Mouse (Mus musculus): Measurements from ENCODE around the gene Fbln1. TPM values are rescaled to one million over a fixed set of nuclear protein-coding genes. Genes with fewer than 3 reads are reported as not detected.

Fbln1 gene
- polyA plus RNA-seq, 1 experiment: not detected

DNA sequence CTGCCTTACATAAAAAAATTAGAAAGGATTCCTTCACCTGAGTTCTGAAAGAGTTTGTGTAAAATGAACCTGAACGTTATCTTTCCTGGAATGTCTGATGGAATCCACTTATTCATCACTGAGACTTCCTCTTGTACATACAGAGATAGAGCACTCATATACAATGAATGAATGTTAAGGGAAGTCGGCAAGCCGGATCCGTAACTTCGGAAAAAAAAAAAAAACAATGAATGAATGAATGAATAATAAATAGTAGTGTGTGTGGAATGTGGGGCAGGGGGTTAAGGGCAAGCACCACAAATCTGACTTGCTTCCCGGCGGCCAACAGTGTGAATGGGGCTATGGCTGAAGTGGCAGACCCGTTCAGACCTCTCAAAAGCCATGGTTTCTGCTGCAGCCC, 28.2 kb upstream of the Fbln1 start:
- TF ChIP-seq CTCF (IDR thresholded peaks at IDR 0.05; ENCODE audit: low read depth, low read length) (no peak), POLR2A (IDR thresholded peaks at IDR 0.05; ENCODE audit: borderline replicate concordance, low read depth, low read length) (no peak)
- Histone ChIP-seq H3K4me1 (ENCODE audit: control insufficient read depth, insufficient read depth, low read length) (no peaks in the 10 kb centered on the region), H3K27ac (ENCODE audit: insufficient read depth, low read depth, low read length) (no peak overlapping the region), H3K4me3 (ENCODE audit: insufficient read depth, low read length) (no peak overlapping the region)

- no peak overlapping the region for H3K27ac ChIP-seq (ENCODE audit: insufficient read depth, low read depth, low read length)
- H3K4me3 ChIP-seq (ENCODE audit: insufficient read depth, low read length): no peak overlapping the region
- H3K4me1 ChIP-seq (ENCODE audit: control insufficient read depth, insufficient read depth, low read length): no peaks in the 10 kb centered on the region
- TF ChIP-seq POLR2A (IDR thresholded peaks at IDR 0.05; ENCODE audit: borderline replicate concordance, low read depth, low read length) (no peak), CTCF (IDR thresholded peaks at IDR 0.05; ENCODE audit: low read depth, low read length) (no peak)
These were observed 27.6 kb upstream of the Fbln1 start for GRCm38 (mm10) chr15:85178172-85178571.

GRCm38 (mm10) chr15:85179528-85180180, 26.1 kb upstream of the Fbln1 start:
- TF ChIP-seq CTCF (IDR thresholded peaks at IDR 0.05; ENCODE audit: low read depth, low read length) (no peak), POLR2A (IDR thresholded peaks at IDR 0.05; ENCODE audit: borderline replicate concordance, low read depth, low read length) (no peak)
- H3K27ac ChIP-seq (ENCODE audit: insufficient read depth, low read depth, low read length): no peak overlapping the region
- no peaks in the 10 kb centered on the region for H3K4me1 ChIP-seq (ENCODE audit: control insufficient read depth, insufficient read depth, low read length)
- no peak overlapping the region for H3K4me3 ChIP-seq (ENCODE audit: insufficient read depth, low read length)

DNA sequence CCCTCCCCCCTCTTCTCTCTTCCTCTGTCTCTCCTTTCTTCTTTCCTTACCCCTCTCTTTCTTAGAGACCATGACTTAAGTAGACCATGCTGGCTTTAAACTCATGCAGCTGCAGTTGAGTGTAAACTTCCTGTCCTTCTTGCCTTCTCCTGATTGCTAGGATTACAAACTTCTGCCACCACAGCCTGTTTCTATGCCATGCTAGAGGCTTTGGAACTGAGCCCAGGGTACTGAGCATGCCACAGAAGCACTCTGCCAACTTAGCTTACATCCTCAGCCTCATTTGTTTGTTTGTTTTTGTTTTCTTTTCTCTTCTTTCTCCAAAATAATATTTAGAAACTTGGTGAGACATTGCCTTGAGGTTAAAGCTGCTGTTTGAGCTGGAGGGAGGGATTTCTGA, 25.4 kb upstream of the Fbln1 start:
- no peak overlapping the region for H3K4me3 ChIP-seq (ENCODE audit: insufficient read depth, low read length)
- no peaks in the 10 kb centered on the region for H3K4me1 ChIP-seq (ENCODE audit: control insufficient read depth, insufficient read depth, low read length)
- TF ChIP-seq CTCF (IDR thresholded peaks at IDR 0.05; ENCODE audit: low read depth, low read length) (no peak), POLR2A (IDR thresholded peaks at IDR 0.05; ENCODE audit: borderline replicate concordance, low read depth, low read length) (no peak)

GRCm38 (mm10) chr15:85182063-85182462, 23.7 kb upstream of the Fbln1 start:
- Histone ChIP-seq H3K27ac (ENCODE audit: insufficient read depth, low read depth, low read length) (no peak overlapping the region), H3K4me1 (ENCODE audit: control insufficient read depth, insufficient read depth, low read length) (no peaks in the 10 kb centered on the region), H3K4me3 (ENCODE audit: insufficient read depth, low read length) (no peak overlapping the region)
- TF ChIP-seq POLR2A (IDR thresholded peaks at IDR 0.05; ENCODE audit: borderline replicate concordance, low read depth, low read length) (no peak), CTCF (IDR thresholded peaks at IDR 0.05; ENCODE audit: low read depth, low read length) (no peak)

More for the DNA sequence above, 25.4 kb upstream of the Fbln1 start:
- H3K27ac ChIP-seq (ENCODE audit: insufficient read depth, low read depth, low read length): no peak overlapping the region

- H3K4me1 ChIP-seq (ENCODE audit: control insufficient read depth, insufficient read depth, low read length): no peaks in the 10 kb centered on the region
- H3K4me3 ChIP-seq (ENCODE audit: insufficient read depth, low read length): no peak overlapping the region
- no peak overlapping the region for H3K27ac ChIP-seq (ENCODE audit: insufficient read depth, low read depth, low read length)
- TF ChIP-seq CTCF (IDR thresholded peaks at IDR 0.05; ENCODE audit: low read depth, low read length) (no peak), POLR2A (IDR thresholded peaks at IDR 0.05; ENCODE audit: borderline replicate concordance, low read depth, low read length) (no peak)
These were observed 18.8 kb upstream of the Fbln1 start for GRCm38 (mm10) chr15:85186916-85187315.

DNA sequence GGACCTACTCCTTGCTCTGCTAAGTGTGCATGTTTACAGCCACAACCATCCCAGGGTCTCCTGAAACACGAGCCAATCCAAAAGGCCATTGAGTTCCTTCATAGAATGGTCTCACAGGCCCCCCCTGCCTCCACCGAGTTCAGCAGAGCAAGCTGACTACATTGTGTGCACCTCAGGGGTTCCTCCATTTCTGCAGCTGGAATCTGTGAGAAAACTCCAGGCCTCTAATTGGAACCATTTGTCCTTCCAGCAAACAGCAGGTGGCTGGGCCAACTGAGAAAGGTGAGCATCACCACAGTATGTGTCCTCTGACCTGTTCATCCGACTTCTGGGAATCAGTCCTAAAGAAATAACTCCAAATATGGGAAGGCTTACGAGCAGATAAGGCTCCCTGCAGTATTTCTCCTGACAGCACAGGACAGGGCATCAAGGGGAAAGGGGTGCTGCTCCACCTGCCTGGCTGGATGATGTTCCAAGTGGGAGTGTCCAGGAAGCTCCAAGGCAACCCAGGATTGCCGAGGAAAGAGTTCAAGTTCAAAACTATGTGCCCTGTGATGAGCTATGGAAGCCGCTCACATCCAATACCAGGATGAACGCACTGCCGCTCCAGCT, 17.5 kb upstream of the Fbln1 start:
- TF ChIP-seq POLR2A (IDR thresholded peaks at IDR 0.05; ENCODE audit: borderline replicate concordance, low read depth, low read length) (no peak), CTCF (IDR thresholded peaks at IDR 0.05; ENCODE audit: low read depth, low read length) (no peak)
- Histone ChIP-seq H3K27ac (ENCODE audit: insufficient read depth, low read depth, low read length) (no peak overlapping the region), H3K4me1 (ENCODE audit: control insufficient read depth, insufficient read depth, low read length) (no peaks in the 10 kb centered on the region), H3K4me3 (ENCODE audit: insufficient read depth, low read length) (no peak overlapping the region)

GRCm38 (mm10) chr15:85200446-85201289, 5.1 kb upstream of the Fbln1 start:
- no peak overlapping the region for H3K4me3 ChIP-seq (ENCODE audit: insufficient read depth, low read length)
- H3K4me1 ChIP-seq (ENCODE audit: control insufficient read depth, insufficient read depth, low read length): no peaks in the 10 kb centered on the region
- no peak overlapping the region for H3K27ac ChIP-seq (ENCODE audit: insufficient read depth, low read depth, low read length)
- TF ChIP-seq CTCF (IDR thresholded peaks at IDR 0.05; ENCODE audit: low read depth, low read length) (no peak), POLR2A (IDR thresholded peaks at IDR 0.05; ENCODE audit: borderline replicate concordance, low read depth, low read length) (no peak)

DNA sequence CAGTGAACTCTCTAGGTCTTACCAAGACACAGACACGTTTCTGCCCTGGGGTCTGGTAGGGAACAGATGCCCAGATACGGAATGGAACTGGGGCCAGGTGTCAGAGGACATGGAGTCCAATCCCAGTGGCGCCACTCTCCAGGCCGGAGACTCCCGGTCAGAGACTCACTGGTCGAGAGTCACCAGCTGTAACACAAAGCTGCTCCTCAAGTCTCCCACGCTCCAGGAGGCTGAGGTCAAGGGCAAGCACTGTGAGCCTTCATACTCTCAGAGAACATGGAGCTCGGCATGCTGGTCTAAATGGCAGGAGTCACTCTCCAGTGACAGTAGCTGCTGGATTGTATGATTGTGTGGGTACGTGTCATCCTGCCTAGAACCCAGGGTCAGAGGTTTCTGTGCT, 3.5 kb upstream of the Fbln1 start:
- H3K27ac ChIP-seq (ENCODE audit: insufficient read depth, low read depth, low read length): no peak overlapping the region
- TF ChIP-seq CTCF (IDR thresholded peaks at IDR 0.05; ENCODE audit: low read depth, low read length): no peak
- TF ChIP-seq POLR2A (IDR thresholded peaks at IDR 0.05; ENCODE audit: borderline replicate concordance, low read depth, low read length): no peak
- H3K4me1 ChIP-seq (ENCODE audit: control insufficient read depth, insufficient read depth, low read length): no peaks in the 10 kb centered on the region
- no peak overlapping the region for H3K4me3 ChIP-seq (ENCODE audit: insufficient read depth, low read length)

DNA sequence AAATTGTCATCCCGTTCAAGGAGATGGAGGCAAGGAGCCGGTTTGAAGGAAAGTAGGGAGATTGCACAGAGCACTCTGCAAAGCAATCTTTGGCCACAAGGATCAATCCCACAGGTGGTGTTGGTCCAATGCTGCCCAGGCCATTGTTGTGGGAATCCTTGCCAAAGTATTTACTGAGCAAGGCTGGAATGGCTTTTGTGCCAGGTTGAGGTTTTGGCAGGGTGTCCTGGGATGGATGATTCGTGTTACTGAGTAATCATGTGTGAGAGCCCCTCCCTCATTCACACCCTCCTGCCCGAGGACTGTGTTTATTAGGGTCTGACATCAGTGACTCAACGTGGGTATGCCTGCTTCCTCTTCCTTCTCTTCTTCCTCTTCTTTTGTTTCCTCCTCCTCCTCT, 3.0 kb upstream of the Fbln1 start:
- TF ChIP-seq CTCF (IDR thresholded peaks at IDR 0.05; ENCODE audit: low read depth, low read length) (no peak), POLR2A (IDR thresholded peaks at IDR 0.05; ENCODE audit: borderline replicate concordance, low read depth, low read length) (no peak)
- H3K4me1 ChIP-seq (ENCODE audit: control insufficient read depth, insufficient read depth, low read length): no peaks in the 10 kb centered on the region

More for the DNA sequence above, 3.0 kb upstream of the Fbln1 start:
- no peak overlapping the region for H3K27ac ChIP-seq (ENCODE audit: insufficient read depth, low read depth, low read length)
- no peak overlapping the region for H3K4me3 ChIP-seq (ENCODE audit: insufficient read depth, low read length)

Data from bone marrow macrophage, adult 2 months (primary cell).